Mouse (Mus musculus) heart, adult 18-20 months (tissue): ENCODE data around the gene Slc6a6. TPM values are rescaled to one million over a fixed set of nuclear protein-coding genes. Genes with fewer than 3 reads are reported as not detected.

ENCODE experiments used
- DNase-seq, 2 experiments: peaks; one replicate each; pipeline ENCODE4 v3.0.0; 2021 to 2022; ENCODE audit warnings: mixed read lengths in 1 of 2
- total RNA-seq, 2 experiments: library from RNA; stranded (reverse); gene quantifications; 2 replicates each; pipeline ENCODE4 v1.2.3; 2021

Gene Slc6a6
- total RNA-seq, 2 experiments from 2014 or later = 53.1 to 54.8 TPM

GRCm38 (mm10) chr6:91669270-91669669 is 14.6 kb upstream of the Slc6a6 start:
- DNase-seq = no peak

GRCm38 (mm10) chr6:91670224-91670623 is 13.6 kb upstream of the Slc6a6 start:
- DNase-seq = no peak

- DNase-seq = no peak
Observed at GRCm38 (mm10) chr6:91674757-91675350, 9.0 kb upstream of the Slc6a6 start.

GRCm38 (mm10) chr6:91678506-91679094 is 5.3 kb upstream of the Slc6a6 start:
- peak in 1 of 2 experiments; percentile 19 for DNase-seq

- DNase-seq = peak; percentile 81 to 89
Observed at GRCm38 (mm10) chr6:91679095-91679577, 4.7 kb upstream of the Slc6a6 start.

GRCm38 (mm10) chr6:91679716-91680115 is 4.1 kb upstream of the Slc6a6 start:
- DNase-seq = no peak

GRCm38 (mm10) chr6:91681841-91682240 is 2.0 kb upstream of the Slc6a6 start:
- DNase-seq = no peak

- DNase-seq = peak; percentile 65 to 78
Observed at GRCm38 (mm10) chr6:91683121-91683520, 732 bp upstream of the Slc6a6 start.

GRCm38 (mm10) chr6:91684474-91684829 is 599 bp downstream of the Slc6a6 start:
- DNase-seq = no peak

- peak; percentile 74 to 83 for DNase-seq
Observed at GRCm38 (mm10) chr6:91684831-91685532, 1.1 kb downstream of the Slc6a6 start.

- DNase-seq = no peak
Observed at GRCm38 (mm10) chr6:91685533-91685883, 1.7 kb downstream of the Slc6a6 start.

- DNase-seq = peak in 1 of 2 experiments; percentile 42
Observed at GRCm38 (mm10) chr6:91685896-91686295, 2.0 kb downstream of the Slc6a6 start.

GRCm38 (mm10) chr6:91686597-91686996 is 2.7 kb downstream of the Slc6a6 start:
- peak; percentile 79 to 80 for DNase-seq

- DNase-seq = no peak
Observed at GRCm38 (mm10) chr6:91688021-91688420, 4.2 kb downstream of the Slc6a6 start.

- peak in 1 of 2 experiments; percentile 53 for DNase-seq
Observed at GRCm38 (mm10) chr6:91689231-91689630, 5.4 kb downstream of the Slc6a6 start.

GRCm38 (mm10) chr6:91690222-91690621 is 6.4 kb downstream of the Slc6a6 start:
- DNase-seq = no peak

GRCm38 (mm10) chr6:91690646-91691045 is 6.8 kb downstream of the Slc6a6 start:
- DNase-seq = no peak

GRCm38 (mm10) chr6:91691576-91691975 is 7.7 kb downstream of the Slc6a6 start:
- DNase-seq = no peak

GRCm38 (mm10) chr6:91693301-91693886 is 9.5 kb downstream of the Slc6a6 start:
- DNase-seq = no peak

- peak; percentile 64 to 80 for DNase-seq
Observed at GRCm38 (mm10) chr6:91694610-91695009, 10.8 kb downstream of the Slc6a6 start.

GRCm38 (mm10) chr6:91698831-91699230 is 15.0 kb downstream of the Slc6a6 start:
- DNase-seq = no peak

GRCm38 (mm10) chr6:91699482-91700200 is 15.8 kb downstream of the Slc6a6 start:
- no peak for DNase-seq
